Mouse (Mus musculus) skeletal muscle tissue, postnatal 0 days (tissue): ENCODE data around the gene Svs5. TPM values are rescaled to one million over a fixed set of nuclear protein-coding genes. Genes with fewer than 3 reads are reported as not detected.

Experiments
- microRNA-seq, 2 experiments: library from miRNA; unstranded; fragments of <30 nt; microRNA quantifications; one replicate each; pipeline ENCODE4; 2016
- polyA plus RNA-seq: library from polyadenylated mRNA; unstranded; fragments of >200 nt; fragmentation: Nextera tagmentation; extraction: Ambion mirVana; gene quantifications from 2 replicates; pipeline ENCODE4 v1.2.1, GENCODE M21; 2015

Svs5 gene
- not detected in 2 replicates for polyA plus RNA-seq

DNA sequence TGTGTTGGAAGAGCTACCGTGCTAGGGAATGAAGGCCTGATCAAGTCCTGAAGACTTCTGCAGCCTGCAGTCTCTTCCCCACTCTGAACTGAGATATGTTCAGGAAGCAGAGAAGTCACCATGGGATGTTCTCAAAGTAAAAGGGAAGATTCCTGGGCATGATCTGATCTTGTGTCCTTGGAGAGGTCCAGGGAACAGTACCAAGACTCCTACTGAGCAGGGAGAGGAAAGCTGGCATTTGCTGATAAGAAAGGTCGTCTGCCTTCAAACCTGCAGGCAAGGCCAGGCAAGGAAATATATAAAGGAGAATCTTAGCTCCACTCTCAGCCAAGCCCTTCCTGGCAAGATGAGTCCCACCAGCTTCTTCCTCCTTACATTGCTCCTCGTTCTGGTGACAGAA lies at the start of gene Svs5:
TSS of gene Svs5 (plus strand) at position 301 of the 400 bp plus-strand sequence.

DNA sequence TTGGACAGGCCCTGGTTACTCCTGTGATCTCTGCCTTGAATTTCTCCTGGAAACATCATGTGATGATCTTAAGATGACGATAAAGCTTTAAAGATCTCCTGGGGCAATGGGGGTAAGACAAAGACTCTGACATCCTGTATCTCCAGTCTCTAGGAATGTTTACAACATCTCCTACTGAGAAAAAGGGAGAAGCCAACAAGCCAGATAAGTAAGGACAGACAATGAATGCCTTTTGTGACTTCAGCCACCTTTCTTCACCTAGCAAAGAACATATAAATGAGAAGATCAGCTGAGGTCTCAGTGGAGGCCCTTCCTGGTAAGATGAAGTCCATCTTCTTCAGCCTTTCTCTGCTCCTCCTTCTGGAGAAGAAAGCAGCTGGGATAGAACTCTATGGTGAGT lies 43.6 kb upstream of the Svs5 start, which contains the start of gene Svs3a:
TSS of gene Svs3a (plus strand) at position 301 of the 400 bp plus-strand sequence.

DNA sequence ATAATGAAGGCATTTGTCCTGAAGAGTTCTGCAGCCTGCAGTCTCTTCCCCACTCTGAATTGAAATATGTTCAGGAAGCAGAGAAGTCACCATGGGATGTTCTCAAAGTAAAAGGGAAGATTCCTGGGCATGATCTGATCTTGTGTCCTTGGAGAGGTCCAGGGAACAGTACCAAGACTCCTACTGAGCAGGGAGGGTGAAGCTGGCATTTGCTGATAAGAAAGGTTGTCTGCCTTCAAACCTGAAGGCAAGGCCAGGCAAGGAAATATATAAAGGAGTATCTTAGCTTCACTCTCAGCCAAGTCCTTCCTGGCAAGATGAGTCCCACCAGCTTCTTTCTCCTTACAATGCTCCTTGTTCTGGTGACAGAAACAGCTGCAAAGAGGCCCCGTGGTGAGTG lies 16.1 kb upstream of the Svs5 start, which contains the start of gene Svs6:
TSS of gene Svs6 (plus strand) at position 301 of the 400 bp plus-strand sequence.

Small RNA genes lying within 50 kb of the gene (microRNA-seq; reads per million reads assigned to microRNA genes)
- 0 reads per million in 2 experiments for gene Mir7678

Other genes starting within 250 kb of the Svs5 start
- 0.12 TPM in 1 of 2 replicates, not detected in the other for gene Kcns1, start 161.6 kb upstream of the Svs5 start, polyA plus RNA-seq
- gene Wfdc5, start 150.0 kb upstream of the Svs5 start, polyA plus RNA-seq: 1.2 TPM in 1 of 2 replicates, not detected in the other
- 0.29 TPM in 1 of 2 replicates, not detected in the other for gene Wfdc12, start 142.1 kb upstream of the Svs5 start, polyA plus RNA-seq
- gene Wfdc15a, start 132.6 kb upstream of the Svs5 start, polyA plus RNA-seq: not detected in 2 replicates
- not detected in 2 replicates for gene Wfdc15b, start 111.1 kb upstream of the Svs5 start, polyA plus RNA-seq
- gene Svs2, start 94.3 kb upstream of the Svs5 start, polyA plus RNA-seq: not detected in 2 replicates
- gene Svs3b, start 76.1 kb upstream of the Svs5 start, polyA plus RNA-seq: not detected in 2 replicates
- not detected in 2 replicates for gene Svs4, start 54.3 kb upstream of the Svs5 start, polyA plus RNA-seq
- not detected in 2 replicates for gene Svs3a, start 43.5 kb upstream of the Svs5 start, polyA plus RNA-seq
- gene Svs6, start 16.0 kb upstream of the Svs5 start, polyA plus RNA-seq: not detected in 2 replicates
- 0.78 and 1.5 TPM in 2 replicates for gene Slpi, start 56.4 kb downstream of the Svs5 start, polyA plus RNA-seq
- gene Rbpjl, start 70.4 kb downstream of the Svs5 start, polyA plus RNA-seq: 0.07 and 0.08 TPM in 2 replicates
- gene Matn4, start 72.4 kb downstream of the Svs5 start, polyA plus RNA-seq: 2.3 and 2.8 TPM in 2 replicates
- 51.3 and 53.3 TPM in 2 replicates for gene Sdc4, start 111.1 kb downstream of the Svs5 start, polyA plus RNA-seq
- gene Sys1, start 124.2 kb downstream of the Svs5 start, polyA plus RNA-seq: 33.6 and 35.7 TPM in 2 replicates
- gene Gm20458, start 128.2 kb downstream of the Svs5 start, polyA plus RNA-seq: 12.3 and 14.5 TPM in 2 replicates
- gene Trp53tg5, start 141.0 kb downstream of the Svs5 start, polyA plus RNA-seq: not detected in 2 replicates
- 9.8 and 10.2 TPM in 2 replicates for gene Dbndd2, start 153.4 kb downstream of the Svs5 start, polyA plus RNA-seq
- 36.4 and 37.9 TPM in 2 replicates for gene Pigt, start 164.8 kb downstream of the Svs5 start, polyA plus RNA-seq
- 0.29 and 0.37 TPM in 2 replicates for gene Wfdc2, start 229.7 kb downstream of the Svs5 start, polyA plus RNA-seq
- not detected in 2 replicates for gene Spint3, start 240.7 kb downstream of the Svs5 start, polyA plus RNA-seq